Mouse (Mus musculus): ENCODE measurements at regions not wholly inside any gene's neighbourhood (a gene's known extent, or its start where the extent isn't known, plus 50 kb on each side); places are given as distances from the start of the nearest gene placed in this dataset.
"Not testable (repeated sequence)": the region's sequence is repeated elsewhere in the genome, so short reads cannot be mapped to it uniquely, and the experiment has no call there.

DNA sequence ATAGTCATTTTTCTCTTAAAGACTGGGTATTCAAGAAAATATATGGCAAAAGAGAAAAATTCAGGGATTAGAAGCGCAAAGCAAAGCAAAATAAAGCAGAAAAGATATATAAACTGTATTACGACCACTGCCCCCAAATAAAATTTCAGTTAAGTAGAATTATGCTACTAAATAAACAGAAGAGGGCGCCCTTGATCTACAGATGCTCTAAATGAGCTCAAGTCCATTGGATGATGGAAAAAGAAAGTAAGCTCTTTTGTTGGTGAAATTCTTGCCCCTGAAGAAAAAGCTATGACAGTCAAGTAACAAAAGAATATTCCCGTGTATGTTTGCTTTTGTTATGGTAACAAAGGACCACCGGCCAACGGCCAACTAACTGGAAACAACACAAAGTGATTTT, 165.5 kb upstream of the Stk26 start:
- TF ChIP-seq CTCF (IDR thresholded peaks at IDR 0.05; ENCODE audit: extremely low read depth, insufficient read depth, low read length) (no peak), POLR2A (IDR thresholded peaks at IDR 0.05; ENCODE audit: extremely low read depth, insufficient read depth, low read length) (no peak)

DNA sequence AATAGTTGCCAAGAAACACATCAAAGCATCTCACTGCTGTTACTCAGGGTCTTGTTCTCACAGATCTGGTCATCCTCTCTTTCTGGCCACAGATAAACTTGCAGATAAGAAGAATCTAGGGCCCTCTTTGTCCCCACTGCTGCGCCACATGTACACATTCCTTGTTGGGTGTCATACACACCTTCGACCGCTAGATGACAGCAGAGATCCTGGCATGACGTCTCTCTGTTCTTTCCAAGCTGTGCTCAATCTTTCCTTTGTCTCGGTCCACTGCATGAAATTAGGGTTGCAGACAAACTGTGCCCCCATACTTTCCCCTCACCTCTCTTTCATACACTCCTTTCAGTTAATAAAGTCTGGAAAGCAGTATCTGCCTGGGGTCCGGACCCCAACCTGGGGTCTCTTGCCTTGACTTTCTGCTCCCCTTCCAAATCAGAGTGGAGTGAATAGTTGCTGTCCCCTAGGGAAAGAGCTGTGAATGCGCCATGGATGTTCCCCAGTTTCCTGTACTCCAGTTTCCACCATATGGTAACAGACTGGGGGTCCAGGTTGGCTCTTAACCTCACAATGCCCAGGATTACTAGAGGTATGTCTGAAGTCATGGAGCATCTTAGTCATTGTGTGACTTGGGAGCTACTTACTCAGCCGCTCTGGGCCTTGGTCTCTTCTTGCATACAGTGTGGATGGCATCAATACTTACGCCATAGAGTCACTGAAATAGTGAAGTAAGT, 182.8 kb upstream of the Stk26 start:
- Histone ChIP-seq H3K27ac (ENCODE audit: insufficient read depth, low read length) (no peak overlapping the region), H3K4me3 (ENCODE audit: insufficient read depth, low read length) (no peak overlapping the region), H3K4me1 (ENCODE audit: control insufficient read depth, insufficient read depth, low read length) (no peaks in the 10 kb centered on the region)
- TF ChIP-seq POLR2A (IDR thresholded peaks at IDR 0.05; ENCODE audit: extremely low read depth, insufficient read depth, low read length) (no peak), CTCF (IDR thresholded peaks at IDR 0.05; ENCODE audit: extremely low read depth, insufficient read depth, low read length) (peak; percentile 88)

More for the DNA sequence above, 165.5 kb upstream of the Stk26 start:
- Histone ChIP-seq H3K4me1 (ENCODE audit: control insufficient read depth, insufficient read depth, low read length) (no peaks in the 10 kb centered on the region), H3K27ac (ENCODE audit: insufficient read depth, low read length) (no peak overlapping the region), H3K4me3 (ENCODE audit: insufficient read depth, low read length) (no peak overlapping the region)

DNA sequence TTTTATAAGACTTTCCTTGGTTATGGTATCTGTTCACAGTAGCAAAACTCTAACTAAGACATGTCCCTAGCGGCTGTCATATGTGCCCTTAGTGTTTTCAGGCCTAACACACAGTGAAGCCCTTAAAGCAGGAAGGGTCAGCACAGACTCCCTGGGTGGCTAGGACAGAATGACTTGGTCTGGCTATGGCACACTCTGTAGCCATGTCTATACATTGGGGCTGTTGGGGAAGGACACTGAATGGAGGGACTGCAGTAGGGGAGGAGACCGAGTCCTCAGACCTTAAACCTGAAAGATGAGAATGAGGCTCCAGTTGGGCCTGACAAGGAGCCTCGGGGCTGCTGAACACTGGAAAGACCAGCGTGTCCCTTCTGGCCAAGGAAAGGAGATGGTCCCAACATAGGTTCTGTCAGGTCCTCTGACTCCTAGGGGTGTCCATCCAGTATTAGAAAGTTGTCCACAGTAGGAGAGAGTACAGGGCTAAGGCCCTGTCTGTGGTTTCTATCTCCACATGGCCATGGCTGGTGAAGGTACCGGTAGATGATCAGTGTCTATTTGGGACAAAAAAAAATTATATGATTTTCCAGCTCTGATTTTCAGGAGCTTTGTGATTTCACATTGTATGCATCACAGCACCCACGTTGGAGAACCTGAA, 183.5 kb upstream of the Stk26 start:
- H3K4me3 ChIP-seq (ENCODE audit: insufficient read depth, low read length), result no peak overlapping the region
- TF ChIP-seq POLR2A (IDR thresholded peaks at IDR 0.05; ENCODE audit: extremely low read depth, insufficient read depth, low read length), result no peak
- TF ChIP-seq CTCF (IDR thresholded peaks at IDR 0.05; ENCODE audit: extremely low read depth, insufficient read depth, low read length), result no peak
- H3K4me1 ChIP-seq (ENCODE audit: control insufficient read depth, insufficient read depth, low read length), result no peaks in the 10 kb centered on the region
- no peak overlapping the region for H3K27ac ChIP-seq (ENCODE audit: insufficient read depth, low read length)

DNA sequence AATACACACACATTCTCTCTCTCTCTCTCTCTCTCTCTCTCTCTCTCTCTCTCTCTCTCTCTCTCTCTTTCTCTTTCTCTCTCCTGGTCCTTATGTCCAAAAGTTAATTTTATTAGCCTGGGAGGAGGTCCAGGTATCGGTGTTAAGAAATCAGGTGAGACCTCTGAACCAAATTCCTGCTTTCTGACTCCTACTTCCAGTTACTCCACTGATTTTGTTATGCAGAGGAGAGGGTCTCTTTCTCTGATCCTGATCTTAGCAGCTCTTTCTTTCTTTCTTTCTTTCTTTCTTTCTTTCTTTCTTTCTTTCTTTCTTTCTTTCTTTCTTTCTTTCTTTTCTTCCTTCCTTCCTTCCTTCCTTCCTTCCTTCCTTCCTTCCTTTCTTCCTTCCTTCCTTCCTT, 185.5 kb upstream of the Stk26 start:
- H3K4me3 ChIP-seq (ENCODE audit: insufficient read depth, low read length); H3K27ac ChIP-seq (ENCODE audit: insufficient read depth, low read length); H3K4me1 ChIP-seq (ENCODE audit: control insufficient read depth, insufficient read depth, low read length): not testable (repeated sequence)

DNA sequence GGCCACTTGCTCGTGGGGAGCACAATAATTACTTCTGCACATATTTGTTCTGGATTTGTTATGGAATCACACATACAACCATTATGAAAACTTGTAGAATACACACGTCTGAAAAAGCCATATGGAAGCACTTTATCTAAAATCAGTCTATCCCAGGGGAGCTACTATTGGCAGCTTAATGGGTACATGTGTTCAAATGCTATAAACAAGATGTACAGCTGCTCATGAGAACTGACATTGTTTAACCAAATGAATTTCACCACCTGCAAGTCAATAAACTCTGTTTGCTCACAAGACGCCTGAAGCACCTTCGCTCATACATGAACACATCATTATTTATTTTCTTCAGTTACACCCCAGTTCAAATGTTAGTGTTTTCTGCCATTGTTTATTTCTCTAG, 199.5 kb upstream of the Stk26 start:
- no peak overlapping the region for H3K27ac ChIP-seq (ENCODE audit: insufficient read depth, low read length)
- TF ChIP-seq POLR2A (IDR thresholded peaks at IDR 0.05; ENCODE audit: extremely low read depth, insufficient read depth, low read length), result no peak
- no peak for TF ChIP-seq CTCF (IDR thresholded peaks at IDR 0.05; ENCODE audit: extremely low read depth, insufficient read depth, low read length)

DNA sequence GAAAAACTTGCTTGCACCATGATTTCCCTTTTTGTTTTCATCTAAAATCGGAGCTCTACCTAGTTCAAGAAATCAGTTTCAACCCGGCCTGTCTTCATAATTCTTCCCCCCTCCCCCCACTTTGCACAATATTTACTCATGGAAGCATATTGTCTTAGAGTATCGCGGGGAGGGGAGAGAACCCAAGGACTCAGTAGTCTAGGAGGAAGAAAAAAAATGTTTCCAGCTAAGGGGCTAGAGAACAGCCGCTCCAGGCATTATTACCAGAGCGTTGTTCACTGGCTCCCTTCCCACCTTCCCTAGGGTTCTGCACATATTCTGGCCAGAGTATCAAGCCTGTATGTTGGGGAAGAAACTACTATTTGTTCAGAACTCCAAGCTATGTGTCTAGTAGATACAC, 205.2 kb upstream of the Stk26 start:
- Histone ChIP-seq H3K4me3 (ENCODE audit: insufficient read depth, low read length) (peak overlapping the region; percentile 46), H3K27ac (ENCODE audit: insufficient read depth, low read length) (no peak overlapping the region), H3K4me1 (ENCODE audit: control insufficient read depth, insufficient read depth, low read length) (no peaks in the 10 kb centered on the region)
- no peak for TF ChIP-seq POLR2A (IDR thresholded peaks at IDR 0.05; ENCODE audit: extremely low read depth, insufficient read depth, low read length)
- no peak for TF ChIP-seq CTCF (IDR thresholded peaks at IDR 0.05; ENCODE audit: extremely low read depth, insufficient read depth, low read length)

More for the DNA sequence above, 199.5 kb upstream of the Stk26 start:
- no peaks in the 10 kb centered on the region for H3K4me1 ChIP-seq (ENCODE audit: control insufficient read depth, insufficient read depth, low read length)
- no peak overlapping the region for H3K4me3 ChIP-seq (ENCODE audit: insufficient read depth, low read length)

DNA sequence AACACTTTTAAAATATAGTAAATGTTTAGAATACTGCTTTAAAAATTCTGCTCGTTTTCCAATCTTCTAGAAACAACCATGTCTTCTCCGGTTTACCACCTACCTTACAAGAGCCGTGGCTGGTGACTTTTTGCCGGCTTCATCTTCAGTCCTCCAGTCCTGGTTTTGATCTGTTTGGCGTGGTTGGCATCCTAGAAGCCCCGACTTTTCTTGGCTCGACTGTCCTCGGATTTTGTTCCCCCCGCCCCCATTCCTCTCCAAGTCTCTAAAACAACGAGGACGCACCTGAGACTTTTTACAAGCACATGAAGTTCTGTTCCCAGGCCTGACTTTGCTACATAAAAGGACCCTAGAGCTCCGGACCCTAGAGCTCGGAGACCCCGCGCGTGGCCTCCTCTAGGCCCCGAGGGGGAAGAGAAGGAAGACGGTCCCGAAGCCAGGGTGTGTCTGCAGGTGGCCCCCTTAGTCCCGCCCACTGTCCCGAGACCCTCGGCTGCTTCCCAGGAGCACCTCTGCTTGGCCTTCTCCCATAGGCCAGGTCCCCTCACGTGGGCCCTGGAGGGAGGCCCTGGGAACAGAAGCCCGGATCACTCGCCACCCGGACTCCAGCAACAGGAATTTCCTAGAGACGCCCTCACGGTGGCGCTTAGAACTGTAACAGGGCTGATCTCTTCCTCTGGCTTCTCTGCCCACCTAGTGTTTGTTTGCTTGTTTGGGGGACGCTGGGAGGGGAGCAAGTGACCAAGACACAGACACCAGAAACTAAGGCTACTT, 205.8 kb upstream of the Stk26 start:
- H3K4me1 ChIP-seq (ENCODE audit: control insufficient read depth, insufficient read depth, low read length), result no peaks in the 10 kb centered on the region
- H3K4me3 ChIP-seq (ENCODE audit: insufficient read depth, low read length), result peak overlapping the region; percentile 46
- TF ChIP-seq POLR2A (IDR thresholded peaks at IDR 0.05; ENCODE audit: extremely low read depth, insufficient read depth, low read length) (no peak), CTCF (IDR thresholded peaks at IDR 0.05; ENCODE audit: extremely low read depth, insufficient read depth, low read length) (no peak)
- no peak overlapping the region for H3K27ac ChIP-seq (ENCODE audit: insufficient read depth, low read length)

DNA sequence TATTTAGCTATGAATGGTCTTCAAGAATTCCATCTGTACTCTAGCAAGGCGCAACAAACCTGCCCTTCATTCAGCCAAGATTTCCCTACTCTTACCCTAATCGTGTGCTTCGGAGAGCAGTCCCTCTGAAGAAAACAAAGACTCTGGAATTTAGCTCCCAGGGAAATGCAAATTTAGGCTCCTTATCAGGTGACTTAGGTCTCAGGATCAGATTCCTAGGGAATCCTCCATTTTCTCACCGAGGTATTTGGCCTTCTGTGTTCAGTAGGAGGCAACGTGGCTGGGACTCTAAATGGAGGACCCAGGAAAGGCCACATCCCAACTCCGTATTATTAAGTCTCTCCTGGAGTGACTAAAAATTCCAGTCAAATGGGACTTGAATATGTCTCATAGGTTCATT, 204.2 kb upstream of the Olfr1324 start:
- TF ChIP-seq POLR2A (IDR thresholded peaks at IDR 0.05; ENCODE audit: extremely low read depth, insufficient read depth, low read length) (no peak), CTCF (IDR thresholded peaks at IDR 0.05; ENCODE audit: extremely low read depth, insufficient read depth, low read length) (no peak)
- H3K27ac ChIP-seq (ENCODE audit: insufficient read depth, low read length), result no peak overlapping the region
- no peak overlapping the region for H3K4me3 ChIP-seq (ENCODE audit: insufficient read depth, low read length)

DNA sequence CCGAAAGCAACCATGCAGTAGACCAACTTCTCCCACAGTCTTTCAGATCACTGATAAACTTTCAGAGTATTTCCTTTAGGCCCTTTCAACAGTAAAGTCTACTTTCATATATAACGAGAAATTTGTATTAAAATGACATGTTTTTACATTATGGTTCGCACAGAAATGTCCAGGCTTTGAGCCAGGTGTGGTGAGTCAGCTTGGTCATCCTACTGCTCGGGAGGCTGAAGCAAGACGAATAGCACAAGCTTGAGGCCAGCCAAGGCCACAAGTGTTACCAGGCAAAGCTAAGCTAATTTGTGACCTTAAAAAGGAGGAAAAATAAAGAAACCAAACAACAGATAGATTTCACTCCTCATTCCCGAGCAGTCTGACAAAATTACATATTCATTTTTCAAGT, 197.0 kb upstream of the Olfr1324 start:
- no peaks in the 10 kb centered on the region for H3K4me1 ChIP-seq (ENCODE audit: control insufficient read depth, insufficient read depth, low read length)

More for the DNA sequence above, 204.2 kb upstream of the Olfr1324 start:
- H3K4me1 ChIP-seq (ENCODE audit: control insufficient read depth, insufficient read depth, low read length), result no peaks in the 10 kb centered on the region

More for the DNA sequence above, 197.0 kb upstream of the Olfr1324 start:
- H3K27ac ChIP-seq (ENCODE audit: insufficient read depth, low read length), result no peak overlapping the region
- no peak for TF ChIP-seq CTCF (IDR thresholded peaks at IDR 0.05; ENCODE audit: extremely low read depth, insufficient read depth, low read length)
- no peak for TF ChIP-seq POLR2A (IDR thresholded peaks at IDR 0.05; ENCODE audit: extremely low read depth, insufficient read depth, low read length)
- no peak overlapping the region for H3K4me3 ChIP-seq (ENCODE audit: insufficient read depth, low read length)
